Mouse (Mus musculus) heart, adult 2 months (tissue): ENCODE results near the gene Gapdhs.

Experiments used
- CTCF ChIP-seq: fragments of 200-600 bp; IDR thresholded peaks from 2 replicates; pipeline ENCODE4 v1.8.1; 2022; ENCODE audit warnings: antibody characterized with exemption, mild to moderate bottlenecking, moderate library complexity
- POLR2A ChIP-seq: fragments of 200-500 bp; IDR thresholded peaks from 2 replicates; pipeline ENCODE4 v1.6.1; 2011; ENCODE audit warnings: mild to moderate bottlenecking, low read depth, low read length, control low read depth; ENCODE audit not compliant: insufficient read depth

DNA sequence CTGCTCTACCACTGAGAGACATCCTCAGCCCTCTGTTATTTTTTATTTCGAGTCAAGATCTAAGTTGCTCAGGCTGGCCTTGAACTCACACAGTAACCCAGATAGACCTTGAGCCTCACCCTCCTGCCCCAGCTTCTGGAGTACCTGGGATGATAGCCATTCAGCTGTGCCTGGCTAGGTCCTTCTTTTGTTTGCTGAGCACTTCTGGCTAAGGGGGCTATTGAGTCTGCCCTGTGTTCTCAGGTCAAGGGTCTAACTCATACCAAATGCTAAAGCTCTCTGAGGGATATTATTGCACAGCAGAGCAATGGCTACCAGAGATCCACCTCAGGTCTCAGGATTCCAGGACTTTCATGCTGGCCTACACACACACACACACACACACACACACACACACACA, 41.7 kb upstream of the Gapdhs start:
- TF ChIP-seq CTCF (no peak), POLR2A (no peak)
